Mouse (Mus musculus) induced T-regulatory cell, adult 2 months (primary cell): ENCODE data around the gene Tmem255b.

ENCODE experiments used
- DNase-seq: peaks from one replicate; pipeline ENCODE4 v3.0.0-alpha.2; 2012; ENCODE audit warnings: low read depth

The Tmem255b gene

GRCm38 (mm10) chr8:13492198-13492995 lies 57.4 kb downstream of the Tmem255b start:
- DNase-seq: no peak

- no peak for DNase-seq
These were observed 58.0 kb downstream of the Tmem255b start for GRCm38 (mm10) chr8:13493011-13493410.

GRCm38 (mm10) chr8:13493858-13494631 lies 59.1 kb downstream of the Tmem255b start, which contains the start of gene Gas6:
TSS of gene Gas6 (minus strand) at chr8:13494490.
- DNase-seq: peak; percentile 51

- DNase-seq: no peak
These were observed 66.2 kb downstream of the Tmem255b start for GRCm38 (mm10) chr8:13501221-13501620.

GRCm38 (mm10) chr8:13503936-13504606 lies 69.1 kb downstream of the Tmem255b start:
- DNase-seq: no peak

- no peak for DNase-seq
These were observed 70.1 kb downstream of the Tmem255b start for GRCm38 (mm10) chr8:13504894-13505674.

GRCm38 (mm10) chr8:13506849-13507248 lies 71.9 kb downstream of the Tmem255b start:
- no peak for DNase-seq

- no peak for DNase-seq
These were observed 72.4 kb downstream of the Tmem255b start for GRCm38 (mm10) chr8:13507284-13507937.

GRCm38 (mm10) chr8:13512016-13512415 lies 77.0 kb downstream of the Tmem255b start:
- no peak for DNase-seq

- no peak for DNase-seq
These were observed 77.7 kb downstream of the Tmem255b start for GRCm38 (mm10) chr8:13512677-13513076.

- DNase-seq: no peak
These were observed 78.8 kb downstream of the Tmem255b start for GRCm38 (mm10) chr8:13513556-13514370.

- no peak for DNase-seq
These were observed 81.0 kb downstream of the Tmem255b start for GRCm38 (mm10) chr8:13516011-13516442.

GRCm38 (mm10) chr8:13516728-13517127 lies 81.7 kb downstream of the Tmem255b start:
- DNase-seq: no peak

- DNase-seq: no peak
These were observed 82.3 kb downstream of the Tmem255b start for GRCm38 (mm10) chr8:13517284-13517781.
